Mouse (Mus musculus) thymus, adult 2 months (tissue): ENCODE measurements around the gene Galnt17.

Experiments used
- CTCF ChIP-seq: fragments of 200-500 bp; IDR thresholded peaks from 2 replicates; pipeline ENCODE4 v1.5.1; 2012; ENCODE audit warnings: mild to moderate bottlenecking, control low read depth, low read length, moderate library complexity, borderline replicate concordance; ENCODE audit not compliant: control insufficient read depth, poor library complexity, insufficient read depth; ENCODE audit errors: extremely low read depth
- POLR2A ChIP-seq: fragments of 200-500 bp; IDR thresholded peaks from 2 replicates; pipeline ENCODE4 v1.6.1; 2012; ENCODE audit warnings: mild to moderate bottlenecking, low read length, control low read depth, moderate library complexity; ENCODE audit not compliant: control insufficient read depth, poor library complexity, insufficient read depth; ENCODE audit errors: extremely low read depth

DNA sequence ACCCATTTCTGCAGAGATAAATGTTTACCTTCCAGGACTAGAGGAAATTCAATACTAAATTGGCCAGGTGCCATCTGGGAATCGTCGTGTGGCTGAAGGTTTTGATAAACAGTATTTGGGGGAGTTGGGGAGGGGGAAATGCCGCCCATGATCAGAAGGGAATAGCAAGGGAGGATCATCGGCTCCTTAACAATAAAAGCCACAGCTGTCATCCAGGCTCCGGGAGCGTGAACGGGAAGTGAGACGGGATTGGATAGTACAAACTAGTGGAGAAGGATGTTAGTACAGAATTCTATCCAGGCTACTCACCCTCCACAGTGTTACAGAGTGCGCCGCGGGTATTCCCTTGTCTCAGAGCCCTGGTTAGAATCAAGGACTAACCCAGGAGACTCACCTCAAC, 219.4 kb downstream of the Galnt17 start:
- TF ChIP-seq CTCF (no peak), POLR2A (no peak)
